Mouse (Mus musculus): Measurements from ENCODE around the gene Nhsl1. TPM values are rescaled to one million over a fixed set of nuclear protein-coding genes. Genes with fewer than 3 reads are reported as not detected.

The Nhsl1 gene
- total and polyA plus RNA-seq, 2 experiments from 2014 or later: 7.2 to 18.0 TPM

- H3K4me3 ChIP-seq (ENCODE audit: low read depth, low read length): no peak overlapping the region
- H3K9ac ChIP-seq (replicated peaks; ENCODE audit: low read length, poor library complexity, severe bottlenecking): no peak overlapping the region
- DNase-seq (ENCODE audit: low spot score) (no peak), ATAC-seq (ENCODE audit: low FRiP score) (no peak)
- 94% methylated on average over 3 of the region's 3 CpGs for WGBS
- H3K27me3 ChIP-seq (ENCODE audit: insufficient read depth, low read length): no peaks in the 10 kb centered on the region
- no peak overlapping the region for H3K27ac ChIP-seq (ENCODE audit: low read depth, low read length)
- TF ChIP-seq CTCF (IDR thresholded peaks at IDR 0.05): no peak
- no peaks in the 10 kb centered on the region for H3K4me1 ChIP-seq (ENCODE audit: insufficient read depth, low read length)
- no peak overlapping the region for H3K4me2 ChIP-seq (ENCODE audit: low read depth, low read length, poor library complexity, severe bottlenecking)
- no peaks in the 10 kb centered on the region for H3K9me3 ChIP-seq (ENCODE audit: low read length)
- H3K36me3 ChIP-seq (ENCODE audit: insufficient read depth, low read length): no peaks in the 10 kb centered on the region
Measured at GRCm38 (mm10) chr10:18479285-18479684, 160.5 kb downstream of the Nhsl1 start.

- Histone ChIP-seq H3K27ac (ENCODE audit: low read depth, low read length) (no peak overlapping the region), H3K4me1 (ENCODE audit: insufficient read depth, low read length) (no peaks in the 10 kb centered on the region), H3K4me3 (ENCODE audit: low read depth, low read length) (no peak overlapping the region), H3K4me2 (ENCODE audit: low read depth, low read length, poor library complexity, severe bottlenecking) (no peak overlapping the region), H3K36me3 (ENCODE audit: insufficient read depth, low read length) (no peaks in the 10 kb centered on the region), H3K27me3 (ENCODE audit: insufficient read depth, low read length) (no peaks in the 10 kb centered on the region), H3K9ac (replicated peaks; ENCODE audit: low read length, poor library complexity, severe bottlenecking) (no peak overlapping the region), H3K9me3 (ENCODE audit: low read length) (no peaks in the 10 kb centered on the region)
- TF ChIP-seq CTCF (IDR thresholded peaks at IDR 0.05): no peak
- WGBS: 89% methylated on average over 10 of the region's 10 CpGs
- ATAC-seq (ENCODE audit: low FRiP score) (no peak), DNase-seq (ENCODE audit: low spot score) (no peak)
Measured at GRCm38 (mm10) chr10:18480836-18481235, 162.1 kb downstream of the Nhsl1 start.

GRCm38 (mm10) chr10:18482558-18483141, 163.9 kb downstream of the Nhsl1 start:
- no peak for ATAC-seq (ENCODE audit: low FRiP score)

GRCm38 (mm10) chr10:18483658-18484057, 164.9 kb downstream of the Nhsl1 start:
- WGBS: 82% methylated on average over 3 of the region's 3 CpGs

More at GRCm38 (mm10) chr10:18482558-18483141, 163.9 kb downstream of the Nhsl1 start:
- WGBS: 15% methylated on average over 4 of the region's 4 CpGs
- peak; percentile 65 for DNase-seq (ENCODE audit: low spot score)
- no peak for TF ChIP-seq CTCF (IDR thresholded peaks at IDR 0.05)
- H3K4me1 ChIP-seq (ENCODE audit: insufficient read depth, low read length): no peaks in the 10 kb centered on the region
- H3K4me2 ChIP-seq (ENCODE audit: low read depth, low read length, poor library complexity, severe bottlenecking): no peak overlapping the region
- no peak overlapping the region for H3K9ac ChIP-seq (replicated peaks; ENCODE audit: low read length, poor library complexity, severe bottlenecking)
- no peaks in the 10 kb centered on the region for H3K9me3 ChIP-seq (ENCODE audit: low read length)
- no peaks in the 10 kb centered on the region for H3K27me3 ChIP-seq (ENCODE audit: insufficient read depth, low read length)
- peak overlapping the region; percentile 43; the same call in 1 of the 2 replicates for H3K27ac ChIP-seq (ENCODE audit: low read depth, low read length)
- H3K36me3 ChIP-seq (ENCODE audit: insufficient read depth, low read length): no peaks in the 10 kb centered on the region
- no peak overlapping the region for H3K4me3 ChIP-seq (ENCODE audit: low read depth, low read length)

GRCm38 (mm10) chr10:18484731-18485130, 165.9 kb downstream of the Nhsl1 start:
- H3K27ac ChIP-seq (ENCODE audit: low read depth, low read length): no peak overlapping the region
- no peaks in the 10 kb centered on the region for H3K36me3 ChIP-seq (ENCODE audit: insufficient read depth, low read length)
- ATAC-seq (ENCODE audit: low FRiP score) (no peak), DNase-seq (ENCODE audit: low spot score) (no peak)
- H3K9ac ChIP-seq (replicated peaks; ENCODE audit: low read length, poor library complexity, severe bottlenecking): no peak overlapping the region
- TF ChIP-seq CTCF (IDR thresholded peaks at IDR 0.05): no peak
- H3K4me2 ChIP-seq (ENCODE audit: low read depth, low read length, poor library complexity, severe bottlenecking): no peak overlapping the region
- H3K9me3 ChIP-seq (ENCODE audit: low read length): no peaks in the 10 kb centered on the region
- no peaks in the 10 kb centered on the region for H3K27me3 ChIP-seq (ENCODE audit: insufficient read depth, low read length)
- H3K4me3 ChIP-seq (ENCODE audit: low read depth, low read length): no peak overlapping the region
- H3K4me1 ChIP-seq (ENCODE audit: insufficient read depth, low read length): no peaks in the 10 kb centered on the region
- WGBS: 94% methylated on average over 5 of the region's 5 CpGs

More at GRCm38 (mm10) chr10:18483658-18484057, 164.9 kb downstream of the Nhsl1 start:
- H3K9me3 ChIP-seq (ENCODE audit: low read length): no peaks in the 10 kb centered on the region
- no peaks in the 10 kb centered on the region for H3K4me1 ChIP-seq (ENCODE audit: insufficient read depth, low read length)
- DNase-seq (ENCODE audit: low spot score) (no peak), ATAC-seq (ENCODE audit: low FRiP score) (no peak)
- no peaks in the 10 kb centered on the region for H3K36me3 ChIP-seq (ENCODE audit: insufficient read depth, low read length)
- H3K27ac ChIP-seq (ENCODE audit: low read depth, low read length): no peak overlapping the region
- TF ChIP-seq CTCF (IDR thresholded peaks at IDR 0.05): no peak
- no peak overlapping the region for H3K4me2 ChIP-seq (ENCODE audit: low read depth, low read length, poor library complexity, severe bottlenecking)
- H3K9ac ChIP-seq (replicated peaks; ENCODE audit: low read length, poor library complexity, severe bottlenecking): no peak overlapping the region
- H3K27me3 ChIP-seq (ENCODE audit: insufficient read depth, low read length): no peaks in the 10 kb centered on the region
- no peak overlapping the region for H3K4me3 ChIP-seq (ENCODE audit: low read depth, low read length)

GRCm38 (mm10) chr10:18488239-18488803, 169.5 kb downstream of the Nhsl1 start:
- no peak for TF ChIP-seq CTCF (IDR thresholded peaks at IDR 0.05)
- H3K9me3 ChIP-seq (ENCODE audit: low read length): no peaks in the 10 kb centered on the region
- H3K4me3 ChIP-seq (ENCODE audit: low read depth, low read length): no peak overlapping the region
- no peak overlapping the region for H3K4me2 ChIP-seq (ENCODE audit: low read depth, low read length, poor library complexity, severe bottlenecking)
- no peaks in the 10 kb centered on the region for H3K4me1 ChIP-seq (ENCODE audit: insufficient read depth, low read length)
- WGBS: 83% methylated on average over 7 of the region's 7 CpGs
- ATAC-seq (ENCODE audit: low FRiP score): no peak
- H3K27ac ChIP-seq (ENCODE audit: low read depth, low read length): no peak overlapping the region
- H3K9ac ChIP-seq (replicated peaks; ENCODE audit: low read length, poor library complexity, severe bottlenecking): no peak overlapping the region
- no peaks in the 10 kb centered on the region for H3K36me3 ChIP-seq (ENCODE audit: insufficient read depth, low read length)
- H3K27me3 ChIP-seq (ENCODE audit: insufficient read depth, low read length): no peaks in the 10 kb centered on the region
- DNase-seq (ENCODE audit: low spot score): no peak

Measured in midbrain, postnatal 0 days (tissue).